Mouse (Mus musculus) brain, embryonic 14.5 days (tissue): ENCODE data around the gene Trak1.

ENCODE experiments used
- CTCF ChIP-seq: fragments of 200-500 bp; IDR thresholded peaks from 2 replicates; pipeline ENCODE4 v1.5.1; 2012; ENCODE audit warnings: inconsistent platforms, mild to moderate bottlenecking, moderate library complexity, borderline replicate concordance; ENCODE audit not compliant: insufficient read depth, insufficient read length; ENCODE audit errors: extremely low read depth
- POLR2A ChIP-seq: fragments of 200-500 bp; IDR thresholded peaks from 2 replicates; pipeline ENCODE4 v1.6.1; 2012; ENCODE audit warnings: mild to moderate bottlenecking, inconsistent platforms, borderline replicate concordance; ENCODE audit not compliant: poor library complexity, insufficient read depth, insufficient read length, severe bottlenecking; ENCODE audit errors: extremely low read depth

GRCm38 (mm10) chr9:121303748-121304147, 6.4 kb downstream of the Trak1 start:
- TF ChIP-seq POLR2A = no peak
- TF ChIP-seq CTCF = no peak
